Mouse (Mus musculus) natural killer cell, adult 2 months (primary cell): ENCODE results near the gene St3gal6.

Experiments used
- DNase-seq, 2 experiments: peaks; one replicate each; pipeline ENCODE4 v3.0.0; 2022; ENCODE audit warnings: low spot score in 2 of 2

The St3gal6 gene

DNA sequence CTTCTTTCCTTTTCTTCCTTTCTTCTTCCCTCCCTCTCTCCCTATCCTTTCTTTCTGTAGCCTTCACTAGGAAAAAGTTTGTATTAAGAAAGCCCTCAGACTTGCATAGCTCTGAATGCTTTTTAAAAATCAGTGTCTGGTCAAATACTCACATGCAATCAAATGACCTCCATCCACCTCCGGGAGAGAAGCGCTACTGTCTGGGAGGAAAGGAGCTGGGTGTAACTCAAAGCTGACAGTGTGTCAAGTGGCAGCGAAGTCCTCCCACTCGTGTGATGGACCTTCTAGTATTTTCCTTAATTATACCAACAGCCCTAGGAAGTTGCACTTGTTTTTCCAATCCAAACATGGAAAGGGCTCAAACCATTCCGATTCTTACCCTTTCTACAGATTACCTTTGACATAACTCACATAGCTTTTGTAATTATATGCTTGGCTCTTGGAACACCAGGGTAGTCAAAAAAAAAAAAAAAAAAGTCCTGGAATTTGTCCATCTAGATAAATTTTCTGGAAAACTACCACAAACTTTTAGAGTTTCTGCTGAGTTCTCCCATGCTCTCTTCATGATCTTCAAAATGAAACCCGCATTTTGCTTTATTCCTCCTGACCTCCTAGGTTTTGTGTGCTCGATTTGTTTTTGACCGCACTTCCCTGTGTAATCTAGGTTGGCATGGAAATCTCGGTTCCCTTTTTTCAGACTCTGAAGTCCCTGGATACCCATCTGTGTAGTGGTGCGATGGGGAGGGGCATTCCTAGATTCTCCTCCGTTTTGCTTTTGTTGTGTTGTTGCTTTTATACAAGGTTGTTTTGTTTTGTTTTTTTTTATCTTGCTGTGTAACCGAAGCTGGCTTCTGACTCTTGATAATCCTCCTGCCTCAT, at the start of gene St3gal6:
Gene St3gal6, minus strand, starts transcription at position 272 of the 879 bp plus-strand sequence.
- no peak for DNase-seq

GRCm38 (mm10) chr16:58570694-58571264, 46.7 kb upstream of the St3gal6 start:
- DNase-seq, result no peak

GRCm38 (mm10) chr16:58561196-58561595, 37.2 kb upstream of the St3gal6 start:
- DNase-seq, result no peak

DNA sequence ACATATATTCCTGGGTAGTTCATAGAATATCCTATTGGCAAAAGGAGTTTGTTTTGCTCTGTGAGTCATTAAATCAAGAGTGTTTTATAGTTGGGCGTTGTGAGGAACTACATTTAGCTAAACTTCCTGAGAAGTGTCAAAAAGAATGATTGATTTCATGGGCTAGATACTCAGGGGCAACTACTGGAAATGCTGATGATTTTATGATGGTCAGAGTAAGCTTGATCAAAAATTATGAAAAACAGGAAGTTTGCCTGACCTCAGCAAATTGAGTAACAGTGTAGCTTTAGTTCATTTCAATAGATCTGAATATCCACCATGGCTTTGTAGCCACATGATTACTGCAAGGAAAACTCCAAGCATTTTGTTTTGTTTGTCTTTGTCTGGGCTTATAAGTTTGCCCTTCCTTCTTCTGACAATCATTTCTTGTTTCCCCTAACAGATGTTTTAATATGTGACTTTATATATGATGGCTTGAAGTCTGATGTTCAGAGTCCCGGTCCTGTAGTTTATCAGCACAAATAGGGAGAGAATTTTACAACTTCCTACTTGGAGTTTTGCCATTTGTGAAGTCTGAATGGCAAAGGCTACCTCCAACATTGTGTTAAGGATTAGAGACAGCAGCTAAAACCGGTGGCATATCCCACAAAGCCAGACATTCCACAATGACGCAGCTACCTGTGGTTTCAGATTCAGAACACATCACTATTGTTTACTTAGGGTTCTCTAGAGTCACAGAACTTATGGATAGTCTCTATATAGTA, 32.2 kb upstream of the St3gal6 start:
- no peak for DNase-seq

DNA sequence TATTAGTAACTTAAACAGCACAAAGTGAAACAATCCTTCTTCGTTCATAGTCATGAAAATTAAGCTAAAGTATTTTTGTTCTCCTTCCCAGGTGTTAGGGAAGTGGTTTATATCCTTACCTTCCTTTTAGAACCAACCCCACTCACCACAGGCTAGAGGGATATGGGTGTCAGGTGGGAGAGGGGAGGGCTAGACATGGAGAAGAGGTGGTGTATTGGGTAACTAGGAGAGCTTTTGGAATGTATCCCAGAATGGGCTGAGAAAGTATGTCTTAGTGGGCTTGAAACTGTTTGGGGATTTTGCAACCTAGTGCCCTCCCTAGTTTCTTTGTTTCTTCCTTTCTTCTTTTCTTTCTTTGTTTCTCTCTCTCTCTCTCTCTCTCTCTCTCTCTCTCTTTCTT, 30.6 kb upstream of the St3gal6 start:
- no peak for DNase-seq

GRCm38 (mm10) chr16:58548042-58548441, 24.0 kb upstream of the St3gal6 start:
- no peak for DNase-seq

GRCm38 (mm10) chr16:58546128-58546527, 22.1 kb upstream of the St3gal6 start:
- peak; percentile 53 to 75 for DNase-seq

GRCm38 (mm10) chr16:58539490-58539889, 15.4 kb upstream of the St3gal6 start:
- no peak for DNase-seq

- no peak for DNase-seq
These were observed 15.0 kb upstream of the St3gal6 start for GRCm38 (mm10) chr16:58539011-58539410.

DNA sequence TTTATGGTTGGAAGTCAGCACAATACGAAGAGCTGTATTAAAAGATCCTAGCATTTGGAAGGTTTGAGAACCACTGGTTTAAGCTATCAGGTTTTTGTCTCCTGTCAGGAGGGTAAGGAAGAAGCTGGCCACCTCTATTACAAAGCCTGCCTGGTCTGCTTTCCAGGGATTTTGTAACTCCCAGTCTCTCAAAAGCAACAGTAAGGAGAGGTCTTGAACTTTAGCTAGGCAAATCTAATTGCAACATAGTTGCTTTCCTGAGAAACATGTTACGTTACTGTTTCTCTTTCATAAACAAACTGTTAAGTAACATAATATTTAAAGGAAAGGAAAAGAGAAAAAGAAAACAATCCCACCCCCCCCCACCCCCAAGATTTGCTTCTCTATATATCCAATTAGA, 12.0 kb upstream of the St3gal6 start:
- no peak for DNase-seq

DNA sequence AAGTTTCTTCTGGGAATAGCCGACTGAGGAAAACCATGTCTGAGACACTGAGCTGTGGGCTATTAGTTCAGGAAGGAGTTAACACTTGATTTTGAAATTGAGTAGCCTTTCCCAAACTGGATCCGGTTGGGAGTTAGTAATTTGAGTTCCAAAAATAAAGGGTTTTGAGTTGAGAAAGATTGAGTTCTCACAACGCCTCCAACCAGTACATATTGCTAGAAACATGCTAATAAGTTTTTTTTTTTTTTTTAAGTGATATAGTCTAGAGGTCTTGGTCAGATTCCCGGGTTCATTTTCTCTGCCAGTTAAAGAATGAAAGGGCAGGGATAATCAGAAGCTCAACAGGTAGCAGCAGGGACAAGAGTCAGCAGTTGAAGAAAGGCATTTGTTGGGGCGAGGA, 11.2 kb upstream of the St3gal6 start:
- no peak for DNase-seq

GRCm38 (mm10) chr16:58534245-58535142, 10.5 kb upstream of the St3gal6 start:
- DNase-seq, result no peak

- no peak for DNase-seq
These were observed 9.7 kb upstream of the St3gal6 start for GRCm38 (mm10) chr16:58533742-58534141.

DNA sequence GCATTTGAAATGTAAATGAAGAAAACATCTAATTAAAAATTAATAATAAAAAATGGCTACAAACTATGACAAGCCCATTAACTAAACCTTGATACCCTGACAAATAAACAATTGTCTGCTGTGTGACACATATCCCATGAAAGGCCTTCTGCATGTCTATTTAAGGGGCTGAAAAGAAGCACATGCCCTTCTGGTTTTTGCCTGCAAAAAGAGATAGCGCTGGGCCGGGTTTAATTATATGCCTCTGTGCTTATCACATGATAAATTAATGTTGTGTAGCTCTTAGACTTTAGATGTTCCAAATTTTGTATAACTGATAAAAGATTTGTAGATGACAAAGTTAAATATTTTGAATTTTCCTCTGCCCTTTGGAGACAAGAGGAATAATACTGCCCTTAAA, 9.2 kb upstream of the St3gal6 start:
- DNase-seq, result no peak

- no peak for DNase-seq
These were observed 8.5 kb upstream of the St3gal6 start for GRCm38 (mm10) chr16:58532511-58532910.

- DNase-seq, result no peak
These were observed 3.8 kb upstream of the St3gal6 start for GRCm38 (mm10) chr16:58527817-58528216.

GRCm38 (mm10) chr16:58526729-58527128, 2.7 kb upstream of the St3gal6 start:
- no peak for DNase-seq

DNA sequence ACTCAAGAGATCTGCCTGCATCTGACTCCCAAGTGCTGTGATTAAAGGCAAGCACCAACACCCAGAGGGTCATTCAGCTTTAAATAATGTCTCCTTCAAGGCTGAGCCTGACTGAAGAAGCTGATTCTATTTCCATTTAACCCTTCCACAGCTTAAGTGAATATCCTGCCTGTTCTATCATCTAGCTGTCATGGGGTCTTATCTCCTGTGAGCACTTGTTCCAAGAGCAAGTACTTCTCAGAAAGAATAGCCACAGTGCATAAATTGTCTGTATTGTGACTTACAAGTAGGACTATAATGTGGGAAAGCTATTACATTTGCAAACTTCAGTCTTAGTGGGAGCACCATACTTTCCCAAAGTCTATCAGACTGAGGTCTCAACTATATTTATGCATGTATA, 1.8 kb upstream of the St3gal6 start:
- no peak for DNase-seq

DNA sequence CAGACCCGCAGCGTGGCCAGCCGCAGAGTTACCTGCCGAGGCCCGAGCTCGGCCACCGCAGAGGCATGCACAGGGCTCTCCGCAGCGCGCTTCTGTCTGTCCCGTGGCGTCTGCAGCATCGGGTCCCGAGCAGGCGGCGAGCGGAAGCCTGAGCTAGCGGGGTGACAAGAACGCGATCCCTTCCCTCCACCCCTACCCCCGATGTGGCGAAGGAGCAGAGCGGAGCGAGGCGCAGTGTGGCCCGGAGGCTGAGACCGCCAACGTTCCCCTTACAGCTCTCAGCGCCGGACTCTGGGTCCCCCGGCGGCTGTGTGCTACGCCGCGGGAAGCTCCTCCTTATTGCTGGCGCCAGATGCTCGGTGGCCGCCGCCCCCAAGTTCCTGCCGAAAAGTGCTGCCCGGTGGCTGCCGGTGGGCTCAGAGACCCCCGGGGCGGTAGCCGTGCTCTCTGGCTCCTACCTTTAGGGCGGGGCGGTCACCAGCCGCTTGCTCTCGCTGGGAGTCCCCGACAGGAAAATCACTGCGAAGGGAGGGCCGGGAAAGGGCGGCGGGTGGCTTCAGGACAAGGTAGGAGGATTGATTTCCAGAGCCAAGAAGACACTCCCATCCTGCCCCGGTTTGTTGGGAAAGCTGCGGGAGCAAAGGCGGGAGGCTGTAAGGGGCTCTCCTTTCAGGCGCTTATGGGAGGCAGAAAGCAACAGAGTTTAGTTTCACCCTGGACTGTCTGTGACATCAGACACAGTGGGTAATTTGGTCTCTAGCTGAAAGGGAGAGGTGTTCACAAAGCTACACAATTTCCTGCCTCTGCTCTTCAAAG, 791 bp downstream of the St3gal6 start:
- peak; percentile 61 to 67 for DNase-seq

DNA sequence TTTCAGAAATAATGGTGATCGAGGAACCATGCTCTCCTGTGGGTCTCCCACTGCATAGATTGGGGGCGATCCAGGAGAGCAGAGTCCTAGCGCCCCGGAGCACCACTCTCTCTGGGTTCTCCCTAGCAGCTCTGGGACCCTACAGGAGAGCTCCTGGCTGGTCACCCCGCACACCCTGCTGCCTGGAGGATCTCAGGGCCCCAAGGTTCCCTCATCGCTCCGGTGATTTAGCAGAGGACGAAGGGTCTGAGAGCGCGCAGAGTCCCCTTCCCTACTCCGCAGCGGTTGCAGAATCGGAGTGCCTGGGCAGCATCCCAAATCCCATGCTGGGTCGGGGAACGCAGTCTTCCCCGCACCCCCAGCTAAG, 1.4 kb downstream of the St3gal6 start:
- no peak for DNase-seq

GRCm38 (mm10) chr16:58521900-58522299, 2.1 kb downstream of the St3gal6 start:
- no peak for DNase-seq
